ENCODE assay signal across 11 mouse cellular contexts in genomic region chr8:26533444-26534421, GRCm38 (mm10).
DNase-seq lines count a peak whose midpoint lies in the region; ATAC-seq and TF ChIP-seq lines count a peak whose summit lies in the region.
"Had no signal": no experiment of that assay in that cellular context is flagged by ENCODE, and none has a peak within 500 bp of the region (broad histone marks: within the 10 kb centered on the region; RNA-seq: fewer than 3 reads in every experiment).

No protein-coding gene starts in this region.

- no peaks in the 10 kb centered on the region for H3K27me3 ChIP-seq in hindbrain, embryonic 16.5 days (replicated peaks; ENCODE audit: control insufficient read depth, insufficient read depth, low read length)
- peaks cover 8% of the 10 kb centered on the region; the same call in 1 of the 2 replicates for H3K27me3 ChIP-seq in hindbrain, embryonic 13.5 days
- H3K27me3 ChIP-seq: neural tube, embryonic 13.5 days had no signal

- peak overlapping the region; percentile 9; the same call in 1 of the 2 replicates for H3K4me2 ChIP-seq in hindbrain, embryonic 16.5 days (ENCODE audit: low read length)
- no peak overlapping the region for H3K4me2 ChIP-seq in hindbrain, embryonic 13.5 days
- H3K4me2 ChIP-seq: neural tube, embryonic 13.5 days had no signal

- no peak overlapping the region for H3K9ac ChIP-seq in hindbrain, embryonic 16.5 days (ENCODE audit: low read depth, low read length)
- no peak overlapping the region for H3K9ac ChIP-seq in hindbrain, embryonic 13.5 days
- H3K9ac ChIP-seq: neural tube, embryonic 13.5 days had no signal

- no peaks in the 10 kb centered on the region; the same call in 1 of the 2 replicates for H3K4me1 ChIP-seq in hindbrain, embryonic 16.5 days (ENCODE audit: control insufficient read depth, insufficient read depth, low read depth, low read length)
- H3K4me1 ChIP-seq in hindbrain, embryonic 13.5 days (replicated peaks), result peaks cover 7% of the 10 kb centered on the region

- H3K27ac ChIP-seq in hindbrain, embryonic 16.5 days (ENCODE audit: low read depth, low read length), result no peak overlapping the region
- H3K27ac ChIP-seq in hindbrain, embryonic 13.5 days, result no peak overlapping the region
- H3K27ac ChIP-seq in layer of hippocampus, adult 2 months, result no peak overlapping the region
- H3K27ac ChIP-seq: neural tube, embryonic 13.5 days had no signal

- no peak for TF ChIP-seq CTCF in layer of hippocampus, adult 2 months (conservative IDR thresholded peaks at IDR 0.05)

- peak; percentile 71; the same call in 1 of the 2 replicates for ATAC-seq in hindbrain, embryonic 16.5 days
- ATAC-seq in hindbrain, embryonic 13.5 days (ENCODE audit: low FRiP score), result no peak
- no peak for ATAC-seq in monocyte, adult 5-6 weeks (replicated peaks; ENCODE audit: insufficient number of reproducible peaks, low FRiP score, low TSS enrichment, poor library complexity, severe bottlenecking)

- DNase-seq in cerebellum, postnatal 10 days, result peak; percentile 96 to 97
- DNase-seq in layer of hippocampus, adult 2 months (ENCODE audit: low spot score in 2 of 2), result peak; percentile 47 to 48
- peak; percentile 67 to 78 for DNase-seq in right cerebral cortex, postnatal 10 days (ENCODE audit: low spot score in 2 of 2)
- no peak for DNase-seq in natural killer cell, adult 2 months (ENCODE audit: low spot score in 2 of 2)
- DNase-seq in retina, embryonic 14.5 days (ENCODE audit: low spot score), result no peak
- DNase-seq: kidney, adult 2 months; thymus, adult 2 months had no signal

- H3K4me3 ChIP-seq in hindbrain, embryonic 16.5 days (ENCODE audit: low read length), result no peak overlapping the region
- H3K4me3 ChIP-seq in hindbrain, embryonic 13.5 days, result no peak overlapping the region
- H3K4me3 ChIP-seq in layer of hippocampus, adult 2 months, result no peak overlapping the region; the same call in 1 of the 2 replicates
- H3K4me3 ChIP-seq: neural tube, embryonic 13.5 days had no signal

- H3K36me3 ChIP-seq in hindbrain, embryonic 16.5 days (ENCODE audit: control insufficient read depth, insufficient read depth, low read length), result no peaks in the 10 kb centered on the region
- H3K36me3 ChIP-seq in hindbrain, embryonic 13.5 days, result no peaks in the 10 kb centered on the region
- H3K36me3 ChIP-seq: neural tube, embryonic 13.5 days had no signal

- H3K9me3 ChIP-seq in hindbrain, embryonic 16.5 days (ENCODE audit: control insufficient read depth, low read length), result no peaks in the 10 kb centered on the region
- H3K9me3 ChIP-seq in hindbrain, embryonic 13.5 days, result no peaks in the 10 kb centered on the region
- H3K9me3 ChIP-seq: neural tube, embryonic 13.5 days had no signal

- WGBS in hindbrain, embryonic 16.5 days, result 50% methylated on average over 22 of the region's 22 CpGs
- WGBS in hindbrain, embryonic 13.5 days, result 64% methylated on average over 22 of the region's 22 CpGs

Comparison
In these comparisons a context has a peak if more than half of its experiments do, and no peak if none do; other contexts are left out.
1. DNase-seq: peak in cerebellum, postnatal 10 days (2 of 2), layer of hippocampus, adult 2 months (2 of 2) and right cerebral cortex, postnatal 10 days (2 of 2); none in natural killer cell, adult 2 months (0 of 2) and retina, embryonic 14.5 days (single experiment).